Mouse (Mus musculus) MEL (cell line): ENCODE results near the gene Scgb1b30. TPM values are rescaled to one million over a fixed set of nuclear protein-coding genes. Genes with fewer than 3 reads are reported as not detected.

ENCODE experiments used
- DNase-seq: peaks from one replicate; pipeline ENCODE4 v3.0.0; 2011; ENCODE audit warnings: low read depth, low spot score
- H3K27ac ChIP-seq: 2 replicates; pipeline ENCODE4 v1.5.1; 2012; ENCODE audit warnings: low read depth, mild to moderate bottlenecking, control low read depth, low read length, moderate library complexity; ENCODE audit not compliant: control insufficient read depth
- H3K27me3 ChIP-seq, 2 experiments: fragments of 150-350 bp in 1 of 2; sonication (generic) in 1 of 2; 2 replicates each; pipeline ENCODE4 v1.6.1; 2012; ENCODE audit warnings: low read length in 2 of 2, mild to moderate bottlenecking in 2 of 2, improper control_type of control experiment in 1 of 2, moderate library complexity in 1 of 2; ENCODE audit not compliant: insufficient read depth in 2 of 2, control insufficient read depth in 1 of 2
- H3K36me3 ChIP-seq, 2 experiments: 2 replicates each; pipeline ENCODE4 v1.6.1; 2012 to 2014; ENCODE audit warnings: low read length in 2 of 2, improper control_type of control experiment in 1 of 2, inconsistent platforms in 1 of 2, mild to moderate bottlenecking in 1 of 2; ENCODE audit not compliant: insufficient read depth in 2 of 2, control insufficient read depth in 1 of 2
- H3K4me1 ChIP-seq, 2 experiments: fragments of 150-350 bp in 1 of 2; sonication (generic) in 1 of 2; 2 replicates each; pipeline ENCODE4 v1.6.1; 2012; ENCODE audit warnings: low read length in 2 of 2, improper control_type of control experiment in 1 of 2, mild to moderate bottlenecking in 1 of 2; ENCODE audit not compliant: insufficient read depth in 2 of 2, control insufficient read depth in 1 of 2
- H3K4me3 ChIP-seq, 2 experiments: fragments of 150-350 bp in 1 of 2; sonication (generic) in 1 of 2; 2 replicates each; pipeline ENCODE4 v1.5.1; 2012; ENCODE audit warnings: low read depth in 2 of 2, low read length in 2 of 2, mild to moderate bottlenecking in 2 of 2, moderate library complexity in 2 of 2, control low read depth in 1 of 2, improper control_type of control experiment in 1 of 2; ENCODE audit not compliant: control insufficient read depth in 1 of 2, insufficient read depth in 1 of 2
- H3K79me2 ChIP-seq: 2 replicates; pipeline ENCODE4 v1.6.1; 2012; ENCODE audit warnings: mild to moderate bottlenecking, low read length, moderate library complexity; ENCODE audit not compliant: control insufficient read depth, poor library complexity, insufficient read depth
- H3K9ac ChIP-seq: 2 replicates; pipeline ENCODE4 v1.6.1; 2012; ENCODE audit warnings: low read depth, mild to moderate bottlenecking, control low read depth, low read length, moderate library complexity; ENCODE audit not compliant: control insufficient read depth, poor library complexity, severe bottlenecking
- H3K9me3 ChIP-seq: fragments of 150-350 bp; sonication (generic); replicated peaks from 2 replicates; pipeline ENCODE4 v1.6.1; 2012; ENCODE audit warnings: mild to moderate bottlenecking, low read length, improper control_type of control experiment, moderate library complexity; ENCODE audit not compliant: insufficient read depth
- CHD1 ChIP-seq: IDR thresholded peaks from 2 replicates; pipeline ENCODE4 v1.6.1; 2012; ENCODE audit warnings: low read depth, mild to moderate bottlenecking, inconsistent platforms, low read length, improper control_type of control experiment
- CHD2 ChIP-seq: IDR thresholded peaks from 2 replicates; pipeline ENCODE4 v1.6.1; 2011; ENCODE audit warnings: low read length, improper control_type of control experiment
- E2F4 ChIP-seq: IDR thresholded peaks from 2 replicates; pipeline ENCODE4 v1.6.1; 2011; ENCODE audit warnings: low read depth, low read length, improper control_type of control experiment, borderline replicate concordance
- EP300 ChIP-seq, 2 experiments: IDR thresholded peaks; 2 replicates each; pipeline ENCODE4 v1.6.1; 2011; ENCODE audit warnings: improper control_type of control experiment in 2 of 2, low read length in 2 of 2, low read depth in 1 of 2, mild to moderate bottlenecking in 1 of 2
- GABPA ChIP-seq: IDR thresholded peaks from 2 replicates; pipeline ENCODE4 v1.6.1; 2012; ENCODE audit warnings: low read depth, mild to moderate bottlenecking, inconsistent platforms, low read length, improper control_type of control experiment, moderate library complexity
- JUND ChIP-seq: IDR thresholded peaks from 2 replicates; pipeline ENCODE4 v1.6.1; 2011; ENCODE audit warnings: low read depth, mild to moderate bottlenecking, improper control_type of control experiment, low read length
- KAT2A ChIP-seq: conservative IDR thresholded peaks from 2 replicates; pipeline ENCODE4 v1.6.1; 2012; ENCODE audit warnings: low read depth, low read length, improper control_type of control experiment, inconsistent platforms
- MAFK ChIP-seq: IDR thresholded peaks from 2 replicates; pipeline ENCODE4 v1.6.1; 2011; ENCODE audit warnings: low read depth, mild to moderate bottlenecking, low read length, improper control_type of control experiment, borderline replicate concordance
- MAX ChIP-seq: IDR thresholded peaks from 2 replicates; pipeline ENCODE4 v1.6.1; 2011; ENCODE audit warnings: low read length, improper control_type of control experiment
- MEF2A ChIP-seq: IDR thresholded peaks from 2 replicates; pipeline ENCODE4 v1.6.1; 2014; ENCODE audit warnings: low read depth, mild to moderate bottlenecking, inconsistent platforms, low read length, improper control_type of control experiment; ENCODE audit not compliant: poor library complexity, insufficient replicate concordance, severe bottlenecking; ENCODE audit errors: extremely low read depth
- MYB ChIP-seq: IDR thresholded peaks from 2 replicates; pipeline ENCODE4 v1.6.1; 2011; ENCODE audit warnings: mild to moderate bottlenecking, low read depth, low read length, improper control_type of control experiment
- NELFE ChIP-seq: IDR thresholded peaks from 2 replicates; pipeline ENCODE4 v1.6.1; 2011; ENCODE audit warnings: low read depth, low read length, improper control_type of control experiment
- POLR2A ChIP-seq, 2 experiments: IDR thresholded peaks; 2 replicates each; pipeline ENCODE4 v1.6.1; 2011 to 2012; ENCODE audit warnings: low read length in 2 of 2, mild to moderate bottlenecking in 2 of 2, control low read depth in 1 of 2, improper control_type of control experiment in 1 of 2, low read depth in 1 of 2, moderate library complexity in 1 of 2; ENCODE audit not compliant: control insufficient read depth in 1 of 2, insufficient read depth in 1 of 2, poor library complexity in 1 of 2
- POLR2AphosphoS5 ChIP-seq: IDR thresholded peaks from 2 replicates; pipeline ENCODE4 v1.6.1; 2012; ENCODE audit warnings: low read depth, borderline replicate concordance, mild to moderate bottlenecking, inconsistent platforms, low read length, moderate library complexity, mixed read lengths
- RAD21 ChIP-seq: IDR thresholded peaks from 2 replicates; pipeline ENCODE4 v1.6.1; 2011; ENCODE audit warnings: mild to moderate bottlenecking, low read depth, low read length, improper control_type of control experiment
- RCOR1 ChIP-seq: IDR thresholded peaks from 2 replicates; pipeline ENCODE4 v1.6.1; 2012; ENCODE audit warnings: low read depth, mild to moderate bottlenecking, inconsistent platforms, low read length, improper control_type of control experiment
- SIN3A ChIP-seq: IDR thresholded peaks from 2 replicates; pipeline ENCODE4 v1.6.1; 2012; ENCODE audit warnings: low read length, improper control_type of control experiment, inconsistent platforms
- TAL1 ChIP-seq: IDR thresholded peaks from 2 replicates; pipeline ENCODE4 v1.6.1; 2012; ENCODE audit warnings: mild to moderate bottlenecking, inconsistent platforms, low read length, moderate library complexity, mixed read lengths
- TCF12 ChIP-seq: IDR thresholded peaks from 2 replicates; pipeline ENCODE4 v1.6.1; 2014; ENCODE audit warnings: low read depth, mild to moderate bottlenecking, inconsistent platforms, low read length, improper control_type of control experiment, moderate library complexity
- UBTF ChIP-seq: IDR thresholded peaks from 2 replicates; pipeline ENCODE4 v1.6.1; 2012; ENCODE audit warnings: low read depth, mild to moderate bottlenecking, inconsistent platforms, low read length, improper control_type of control experiment, moderate library complexity, borderline replicate concordance; ENCODE audit not compliant: insufficient read depth
- USF1 ChIP-seq: IDR thresholded peaks from 2 replicates; pipeline ENCODE4 v1.6.1; 2014; ENCODE audit warnings: low read depth, mild to moderate bottlenecking, inconsistent platforms, low read length, improper control_type of control experiment, moderate library complexity
- USF2 ChIP-seq, 2 experiments: IDR thresholded peaks; 2 replicates each; pipeline ENCODE4 v1.6.1; 2011 to 2012; ENCODE audit warnings: improper control_type of control experiment in 2 of 2, low read length in 2 of 2, borderline replicate concordance in 1 of 2, inconsistent platforms in 1 of 2, low read depth in 1 of 2, mild to moderate bottlenecking in 1 of 2; ENCODE audit not compliant: insufficient read depth in 1 of 2
- ZNF384 ChIP-seq: IDR thresholded peaks from 2 replicates; pipeline ENCODE4 v1.6.1; 2012; ENCODE audit warnings: low read depth, mild to moderate bottlenecking, inconsistent platforms, low read length, improper control_type of control experiment
- polyA plus RNA-seq, 2 experiments: library from polyadenylated mRNA; stranded (reverse) in 1 of 2; unstranded in 1 of 2; fragments of >175 nt in 1 of 2; fragments of >200 nt in 1 of 2; gene quantifications; 2 replicates each; pipeline versions ENCODE4 v1.2.1 to v1.2.4; 2012; ENCODE audit warnings: low replicate concordance in 2 of 2, low read depth in 1 of 2; ENCODE audit not compliant: insufficient read length in 2 of 2, insufficient read depth in 1 of 2, missing spikeins in 1 of 2
- total RNA-seq: library from RNA; depleted of rRNA; stranded (reverse); fragments of 300-350 nt; gene quantifications from 2 replicates; pipeline ENCODE4 v1.2.3, GENCODE M21; 2012

Gene Scgb1b30
- total and polyA plus RNA-seq, 3 experiments = not detected

DNA sequence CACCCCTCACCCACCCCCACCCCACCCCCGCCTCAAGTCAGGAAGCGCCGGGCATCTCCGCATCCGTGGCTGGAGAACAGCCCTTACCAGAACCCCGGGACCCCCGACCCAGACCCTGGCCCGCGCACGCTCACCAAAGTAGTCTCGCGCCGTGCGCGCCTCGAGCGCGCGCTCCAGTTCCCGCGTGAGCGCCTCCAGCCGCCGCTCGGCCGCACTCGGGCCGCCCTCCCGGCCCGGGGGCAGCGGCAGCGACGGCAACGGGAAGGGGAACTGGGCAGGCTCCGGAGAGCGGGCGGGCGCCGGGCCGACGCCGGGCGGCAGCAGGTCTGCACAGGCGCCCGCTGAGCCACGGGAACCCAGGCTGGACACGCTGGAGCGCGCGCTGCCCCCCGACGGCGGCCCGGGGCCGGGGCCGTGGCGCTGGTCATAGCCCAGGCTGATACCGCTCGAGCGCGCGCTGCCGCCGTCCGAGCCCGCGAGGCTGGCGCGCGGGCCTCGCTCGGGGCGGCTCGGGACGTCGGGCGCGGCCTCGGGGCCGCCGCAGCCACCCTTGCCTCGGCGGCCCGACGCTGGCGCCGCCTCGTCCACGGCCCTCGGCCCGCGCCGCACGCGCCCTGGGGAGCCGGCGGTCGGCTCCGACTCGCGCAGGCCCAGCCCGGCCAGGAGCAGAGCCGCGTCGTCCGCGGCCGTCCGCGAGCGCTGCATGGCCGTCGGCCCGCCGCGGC is 37.3 kb downstream of the Scgb1b30 start:
- Histone ChIP-seq H3K27me3 (no peaks in the 10 kb centered on the region), H3K27ac (no peak overlapping the region), H3K4me3 (no peak overlapping the region)

DNA sequence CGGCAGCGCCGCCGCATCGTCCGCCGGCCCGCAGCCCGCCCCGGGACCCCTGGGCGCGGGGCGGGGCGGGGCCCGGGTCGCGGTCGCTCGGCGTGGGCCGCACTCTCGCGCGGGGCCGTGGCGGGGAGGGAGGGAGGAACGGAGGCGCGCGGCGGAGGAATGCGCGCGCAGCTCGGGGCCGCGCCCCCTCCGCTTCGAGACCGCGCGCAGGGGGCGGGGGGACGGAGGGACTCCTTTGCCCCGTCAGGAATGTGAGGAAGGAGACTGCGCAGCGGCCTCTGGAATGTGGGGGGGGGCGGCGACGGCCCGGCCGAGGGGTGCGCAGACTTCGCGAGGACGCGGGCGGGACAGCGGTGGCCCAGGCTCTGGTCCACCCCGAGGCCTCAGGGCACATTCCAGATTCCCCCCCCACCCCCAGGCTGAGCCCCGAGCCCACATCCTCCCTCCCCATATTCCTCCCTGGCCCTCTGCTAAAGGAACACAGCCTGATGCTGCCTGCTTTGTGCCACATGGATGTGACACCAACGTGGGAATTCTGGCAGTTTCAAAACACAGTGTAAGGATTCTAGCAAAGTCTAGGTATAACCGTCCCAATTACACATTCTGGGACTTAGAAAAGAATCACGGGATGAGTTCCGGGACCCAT is 38.0 kb downstream of the Scgb1b30 start, which contains the start of gene Wtip:
TSS of gene Wtip (minus strand) at position 152 of the 646 bp plus-strand sequence.
- no peaks in the 10 kb centered on the region for H3K36me3 ChIP-seq
- no peak within 1 kb of the TSS for H3K9ac ChIP-seq
- no peak within 1 kb of the TSS for H3K4me3 ChIP-seq
- TF ChIP-seq MAX (no peak), ZNF384 (no peak), GABPA (no peak), TCF12 (no peak), POLR2A (IDR thresholded peaks at IDR 0.05; ENCODE audit: control insufficient read depth in 1 of 2, insufficient read depth in 1 of 2, low read depth in 1 of 2, low read length in 2 of 2, poor library complexity in 1 of 2) (no peak), JUND (no peak), TAL1 (no peak)
- TF ChIP-seq, all 39 proteins: peak for 0
- Histone ChIP-seq H3K79me2 (no peaks in the 10 kb centered on the region), H3K9me3 (no peaks in the 10 kb centered on the region), H3K27ac (no peak within 1 kb of the TSS), H3K4me1 (no peaks in the 10 kb centered on the region), H3K27me3 (no peaks in the 10 kb centered on the region)
- DNase-seq = no peak

More for the DNA sequence above, 37.3 kb downstream of the Scgb1b30 start:
- Histone ChIP-seq H3K4me1 (no peaks in the 10 kb centered on the region), H3K9me3 (no peaks in the 10 kb centered on the region), H3K79me2 (no peaks in the 10 kb centered on the region), H3K36me3 (no peaks in the 10 kb centered on the region), H3K9ac (no peak overlapping the region)
- TF ChIP-seq RAD21 (no peak), E2F4 (no peak), CHD2 (no peak), MYB (no peak), SIN3A (no peak), KAT2A (no peak), POLR2AphosphoS5 (no peak), EP300 (IDR thresholded peaks at IDR 0.05; ENCODE audit: low read depth in 1 of 2, low read length in 2 of 2) (no peak), UBTF (no peak), TAL1 (no peak), RCOR1 (no peak), JUND (no peak), MAFK (no peak), MEF2A (no peak), NELFE (no peak), POLR2A (IDR thresholded peaks at IDR 0.05; ENCODE audit: control insufficient read depth in 1 of 2, insufficient read depth in 1 of 2, low read depth in 1 of 2, low read length in 2 of 2, poor library complexity in 1 of 2) (no peak), USF2 (IDR thresholded peaks at IDR 0.05; ENCODE audit: borderline replicate concordance in 1 of 2, insufficient read depth in 1 of 2, low read depth in 1 of 2, low read length in 2 of 2) (no peak), CHD1 (no peak), USF1 (no peak)
- DNase-seq = no peak
